Mouse (Mus musculus): ENCODE data around the gene Ambra1. TPM values are rescaled to one million over a fixed set of nuclear protein-coding genes. Genes with fewer than 3 reads are reported as not detected.

Ambra1 gene
- total and polyA plus RNA-seq, 3 experiments = 15.8 to 27.1 (median 21.9) TPM

GRCm38 (mm10) chr2:91953825-91954224, 223.9 kb downstream of the Ambra1 start:
- no peak overlapping the region for H3K4me3 ChIP-seq (replicated peaks in 1 of 3; ENCODE audit: low read depth in 2 of 3, low read length in 2 of 3, poor library complexity in 1 of 3)
- peaks cover 12% of the 10 kb centered on the region for H3K79me2 ChIP-seq (replicated peaks; ENCODE audit: control insufficient read depth, extremely low read depth, insufficient read depth, poor library complexity, severe bottlenecking)
- dilution Hi-C loops (cut with MboI; ENCODE audit: extremely low pct_ligation_motif_present, extremely low pct_unique_long_range_greater_than_20kb, low sequenced_read_pairs) = no loop called here
- H3K9ac ChIP-seq (ENCODE audit: insufficient read depth, low read depth) = no peak overlapping the region
- no peak overlapping the region for H3K4me2 ChIP-seq (ENCODE audit: insufficient read depth, low read depth, poor library complexity, severe bottlenecking)
- H3K36me3 ChIP-seq (replicated peaks in 1 of 2; ENCODE audit: control insufficient read depth in 1 of 2, insufficient read depth in 1 of 2, low read length in 1 of 2) = peaks cover 0 to 40% of the 10 kb centered on the region in 2 experiments
- no peak overlapping the region for H3K27ac ChIP-seq (ENCODE audit: insufficient read depth, low read depth)
- H3K9me3 ChIP-seq (replicated peaks; ENCODE audit: low read length) = no peaks in the 10 kb centered on the region
- TF ChIP-seq MYC (IDR thresholded peaks at IDR 0.05; ENCODE audit: low read depth, low read length) (no peak), BHLHE40 (IDR thresholded peaks at IDR 0.05; ENCODE audit: low read depth, low read length) (no peak), ZKSCAN1 (IDR thresholded peaks at IDR 0.05; ENCODE audit: borderline replicate concordance, low read depth, low read length) (no peak), MEF2A (IDR thresholded peaks at IDR 0.05; ENCODE audit: borderline replicate concordance, low read depth, low read length) (no peak), MXI1 (IDR thresholded peaks at IDR 0.05; ENCODE audit: low read depth, low read length) (no peak), PAX5 (IDR thresholded peaks at IDR 0.05; ENCODE audit: low read length) (no peak), CHD1 (IDR thresholded peaks at IDR 0.05; ENCODE audit: low read depth, low read length) (no peak)
- no peak for DNase-seq (ENCODE audit: extremely low read depth)
- H3K4me1 ChIP-seq (ENCODE audit: control insufficient read depth in 1 of 2, insufficient read depth in 2 of 2) = peaks cover 16 to 71% of the 10 kb centered on the region in 2 experiments
- in situ Hi-C loops (cut with MboI; ENCODE audit: low pct_ligation_motif_present, low pct_unique_long_range_greater_than_20kb, low sequenced_read_pairs) = no loop called here
- no peaks in the 10 kb centered on the region for H3K27me3 ChIP-seq (replicated peaks)

GRCm38 (mm10) chr2:91955121-91955591, 225.2 kb downstream of the Ambra1 start:
- TF ChIP-seq SMC3 (IDR thresholded peaks at IDR 0.05; ENCODE audit: low read depth, low read length) (no peak), CHD1 (IDR thresholded peaks at IDR 0.05; ENCODE audit: low read depth, low read length) (no peak), UBTF (IDR thresholded peaks at IDR 0.05; ENCODE audit: low read depth, low read length) (no peak), JUND (conservative IDR thresholded peaks at IDR 0.05; ENCODE audit: low read depth, low read length) (no peak), PAX5 (IDR thresholded peaks at IDR 0.05; ENCODE audit: low read length) (no peak), ELF1 (IDR thresholded peaks at IDR 0.05; ENCODE audit: low read depth, low read length) (no peak), KAT2A (IDR thresholded peaks at IDR 0.05; ENCODE audit: insufficient replicate concordance, low read length) (no peak), E2F4 (IDR thresholded peaks at IDR 0.05; ENCODE audit: insufficient replicate concordance, low read depth, low read length) (no peak), EP300 (IDR thresholded peaks at IDR 0.05; ENCODE audit: low read length) (no peak), NELFE (IDR thresholded peaks at IDR 0.05; ENCODE audit: low read depth, low read length) (no peak), MYC (IDR thresholded peaks at IDR 0.05; ENCODE audit: low read depth, low read length) (no peak), ZMIZ1 (IDR thresholded peaks at IDR 0.05; ENCODE audit: low read depth, low read length) (no peak), CTCF (conservative IDR thresholded peaks at IDR 0.05 in 1 of 2, IDR thresholded peaks at IDR 0.05 in 1 of 2; ENCODE audit: low read depth in 2 of 2, low read length in 2 of 2) (no peak), USF2 (conservative IDR thresholded peaks at IDR 0.05; ENCODE audit: low read depth, low read length) (no peak), ZC3H11A (IDR thresholded peaks at IDR 0.05; ENCODE audit: low read depth, low read length) (no peak), MAX (IDR thresholded peaks at IDR 0.05; ENCODE audit: low read length) (no peak), TCF12 (IDR thresholded peaks at IDR 0.05; ENCODE audit: low read depth, low read length) (no peak)
- Histone ChIP-seq H3K9me3 (replicated peaks; ENCODE audit: low read length) (no peaks in the 10 kb centered on the region), H3K79me2 (replicated peaks; ENCODE audit: control insufficient read depth, extremely low read depth, insufficient read depth, poor library complexity, severe bottlenecking) (peaks cover 3% of the 10 kb centered on the region; the same call in 1 of the 2 replicates), H3K27ac (ENCODE audit: insufficient read depth, low read depth) (no peak overlapping the region), H3K36me3 (replicated peaks in 1 of 2; ENCODE audit: control insufficient read depth in 1 of 2, insufficient read depth in 1 of 2, low read length in 1 of 2) (peaks cover 0 to 53% of the 10 kb centered on the region in 2 experiments), H3K4me1 (ENCODE audit: control insufficient read depth in 1 of 2, insufficient read depth in 2 of 2) (peaks cover 5 to 72% of the 10 kb centered on the region in 2 experiments; a peak in 3 of 4 replicates), H3K4me3 (replicated peaks in 1 of 3; ENCODE audit: low read depth in 2 of 3, low read length in 2 of 3, poor library complexity in 1 of 3) (no peak overlapping the region), H3K27me3 (replicated peaks) (no peaks in the 10 kb centered on the region), H3K4me2 (ENCODE audit: insufficient read depth, low read depth, poor library complexity, severe bottlenecking) (no peak overlapping the region), H3K9ac (ENCODE audit: insufficient read depth, low read depth) (no peak overlapping the region)
- in situ Hi-C loops (cut with MboI; ENCODE audit: low pct_ligation_motif_present, low pct_unique_long_range_greater_than_20kb, low sequenced_read_pairs) (no loop called here), dilution Hi-C loops (cut with MboI; ENCODE audit: extremely low pct_ligation_motif_present, extremely low pct_unique_long_range_greater_than_20kb, low sequenced_read_pairs) (no loop called here)
- no peak for DNase-seq (ENCODE audit: extremely low read depth)
